Mouse (Mus musculus): ENCODE measurements around the gene Slc7a15. TPM values are rescaled to one million over a fixed set of nuclear protein-coding genes. Genes with fewer than 3 reads are reported as not detected.
A peak's percentile ranks its signal among the peaks of the same experiment; 100 is the strongest.
"Not testable (repeated sequence)": the region's sequence is repeated elsewhere in the genome, so short reads cannot be mapped to it uniquely, and the experiment has no call there.

The Slc7a15 gene
- polyA plus RNA-seq, 1 experiment from 2014 or later, result not detected

DNA sequence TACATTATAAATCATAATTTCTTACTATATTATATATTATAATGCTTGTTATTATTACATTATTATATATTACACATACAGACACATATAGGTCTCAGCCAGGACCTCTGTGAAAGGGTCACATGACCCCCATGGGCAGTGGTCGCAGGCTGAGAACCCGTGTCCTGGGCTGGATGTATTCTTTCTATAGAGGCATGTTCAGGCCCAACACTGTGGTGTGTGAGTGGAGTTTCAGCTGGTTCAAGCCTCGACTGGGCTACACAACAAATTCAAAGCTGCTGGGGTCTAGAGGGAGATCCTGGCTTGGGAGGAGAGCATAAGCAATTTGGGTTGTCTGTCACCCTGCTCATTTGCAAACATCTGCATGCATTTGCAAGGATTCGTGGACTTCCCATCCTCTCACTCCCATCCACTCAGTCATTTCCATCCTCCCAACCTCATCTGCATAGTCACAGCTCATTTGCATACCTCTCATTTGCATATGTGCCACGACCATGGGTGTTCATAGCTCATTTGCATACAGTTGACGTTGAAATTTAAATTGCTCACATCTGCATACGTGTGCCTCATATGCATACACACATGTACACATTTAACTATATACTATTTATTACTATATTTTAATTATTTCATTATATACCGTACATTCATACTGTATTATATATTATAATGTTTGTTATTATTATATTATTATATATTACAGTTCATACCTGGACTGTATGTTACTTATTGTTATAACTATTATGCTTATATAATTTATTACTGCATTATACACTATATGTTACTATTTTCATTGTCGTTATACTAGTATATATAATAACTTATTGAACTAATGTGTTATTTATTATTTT, 21.2 kb upstream of the Slc7a15 start:
- H3K4me3 ChIP-seq, result no peak overlapping the region
- H3K9me3 ChIP-seq (replicated peaks), result no peaks in the 10 kb centered on the region
- H3K36me3 ChIP-seq, result peaks cover 5% of the 10 kb centered on the region
- H3K27me3 ChIP-seq (ENCODE audit: low read depth, poor library complexity, severe bottlenecking), result no peaks in the 10 kb centered on the region
- WGBS, result 94% methylated on average over 9 of the region's 9 CpGs
- H3K4me1 ChIP-seq, result no peaks in the 10 kb centered on the region
- DNase-seq (ENCODE audit: low spot score), result peak; percentile 33
- H3K27ac ChIP-seq, result no peak overlapping the region

DNA sequence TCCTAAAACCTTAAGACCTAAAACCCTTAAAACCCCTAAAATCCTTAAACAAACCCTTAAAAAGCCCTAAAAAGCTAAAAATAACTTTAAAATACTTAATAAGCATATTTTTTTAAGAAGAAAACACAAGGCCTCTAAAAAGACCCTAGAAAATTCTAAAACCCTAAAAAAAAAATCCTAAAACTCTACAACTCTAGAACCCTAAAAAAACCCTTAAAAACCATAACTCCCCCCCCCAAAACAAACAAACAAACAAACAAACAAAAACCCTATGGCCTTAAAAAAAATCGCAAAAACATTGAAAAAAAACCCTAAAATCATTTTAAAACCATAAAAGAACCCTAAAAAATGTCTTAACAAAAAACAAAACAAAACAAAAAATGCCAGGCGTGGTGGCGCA, 19.4 kb upstream of the Slc7a15 start:
- no peak for DNase-seq (ENCODE audit: low spot score)
- no peaks in the 10 kb centered on the region for H3K4me1 ChIP-seq
- no peak overlapping the region for H3K4me3 ChIP-seq
- H3K9me3 ChIP-seq (replicated peaks), result no peaks in the 10 kb centered on the region
- H3K27me3 ChIP-seq (ENCODE audit: low read depth, poor library complexity, severe bottlenecking), result no peaks in the 10 kb centered on the region
- WGBS, result 89% methylated on average over 3 of the region's 3 CpGs
- H3K27ac ChIP-seq, result no peak overlapping the region
- H3K36me3 ChIP-seq, result peaks cover 5% of the 10 kb centered on the region

DNA sequence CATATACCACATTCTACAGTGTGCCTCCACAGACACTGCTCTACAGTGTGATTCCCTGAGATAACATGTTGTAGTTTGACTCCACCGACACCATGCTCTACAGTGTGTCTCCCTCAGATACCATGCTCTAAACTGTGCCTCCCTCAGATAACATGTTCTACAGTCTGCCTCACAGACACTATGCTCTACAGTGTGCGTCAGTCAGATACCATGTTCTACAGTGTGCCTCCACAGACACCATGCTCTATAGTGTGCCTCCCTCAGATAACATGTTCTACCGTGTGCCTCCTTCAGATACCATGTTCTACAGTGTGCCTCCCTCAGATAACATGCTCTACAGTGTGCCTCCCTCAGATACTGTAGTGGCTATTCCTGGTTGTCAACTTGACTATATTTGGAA, 10.2 kb upstream of the Slc7a15 start:
- WGBS, result 89% methylated on average over 3 of the region's 3 CpGs

DNA sequence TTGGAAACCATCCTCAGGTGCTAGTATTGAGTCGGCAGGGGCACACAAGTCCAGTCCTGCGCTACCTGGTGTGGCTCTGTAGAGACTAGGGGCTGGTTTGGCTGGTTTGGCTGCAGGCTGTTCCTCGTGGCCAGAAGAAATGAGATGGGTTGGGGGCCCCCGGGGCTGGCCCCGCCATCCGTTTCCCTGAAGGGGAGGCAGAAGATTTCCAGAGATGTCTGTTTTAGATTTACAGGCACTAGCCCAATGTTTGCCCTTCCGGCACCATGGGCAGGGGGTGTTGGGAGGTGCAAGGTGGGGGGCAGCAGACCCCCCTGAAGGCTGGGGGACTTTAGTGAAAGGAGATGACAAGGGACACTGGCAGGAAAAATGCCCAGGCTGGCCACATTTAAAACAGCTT, 3.3 kb downstream of the Slc7a15 start:
- 92% methylated on average over 7 of the region's 7 CpGs for WGBS
- 0 out of 2 replicates have a peak, but pooled peaks cover 6% of the 10 kb centered on the region for H3K9me3 ChIP-seq (replicated peaks)
- DNase-seq (ENCODE audit: low spot score), result no peak
- H3K4me1 ChIP-seq, result no peaks in the 10 kb centered on the region
- H3K27me3 ChIP-seq (ENCODE audit: low read depth, poor library complexity, severe bottlenecking), result no peaks in the 10 kb centered on the region
- no peaks in the 10 kb centered on the region for H3K36me3 ChIP-seq
- no peak overlapping the region for H3K27ac ChIP-seq
- H3K4me3 ChIP-seq, result no peak overlapping the region

More for the DNA sequence above, 10.2 kb upstream of the Slc7a15 start:
- Histone ChIP-seq H3K4me3 (no peak overlapping the region), H3K9me3 (replicated peaks) (no peaks in the 10 kb centered on the region), H3K27me3 (ENCODE audit: low read depth, poor library complexity, severe bottlenecking) (no peaks in the 10 kb centered on the region), H3K36me3 (no peaks in the 10 kb centered on the region), H3K27ac (no peak overlapping the region), H3K4me1 (no peaks in the 10 kb centered on the region)
- DNase-seq (ENCODE audit: low spot score), result peak; percentile 12

DNA sequence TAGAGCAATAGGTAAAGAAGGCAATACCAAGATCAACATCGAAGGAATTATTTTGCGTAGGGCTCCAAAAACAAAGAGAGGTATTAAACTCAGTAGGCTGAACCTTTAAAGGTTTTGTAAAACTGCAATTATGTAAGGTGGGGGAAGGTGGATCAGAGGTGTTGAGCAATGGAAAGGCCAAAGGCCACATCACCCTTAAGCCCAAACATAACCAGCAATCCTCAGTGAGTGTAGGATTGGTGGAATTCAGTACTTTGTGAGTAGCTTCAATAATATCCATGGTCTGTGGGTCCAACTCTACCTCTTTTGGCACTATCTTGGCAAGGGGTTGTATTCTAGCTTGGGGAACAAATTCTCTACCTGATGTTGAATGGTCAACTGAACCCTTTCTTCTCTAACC, 7.5 kb downstream of the Slc7a15 start:
- H3K4me1 ChIP-seq; H3K9me3 ChIP-seq (replicated peaks); H3K27ac ChIP-seq; DNase-seq (ENCODE audit: low spot score); H3K36me3 ChIP-seq; H3K27me3 ChIP-seq (ENCODE audit: low read depth, poor library complexity, severe bottlenecking); H3K4me3 ChIP-seq: not testable (repeated sequence)
- WGBS, result 98% methylated on average over 2 of the region's 2 CpGs

DNA sequence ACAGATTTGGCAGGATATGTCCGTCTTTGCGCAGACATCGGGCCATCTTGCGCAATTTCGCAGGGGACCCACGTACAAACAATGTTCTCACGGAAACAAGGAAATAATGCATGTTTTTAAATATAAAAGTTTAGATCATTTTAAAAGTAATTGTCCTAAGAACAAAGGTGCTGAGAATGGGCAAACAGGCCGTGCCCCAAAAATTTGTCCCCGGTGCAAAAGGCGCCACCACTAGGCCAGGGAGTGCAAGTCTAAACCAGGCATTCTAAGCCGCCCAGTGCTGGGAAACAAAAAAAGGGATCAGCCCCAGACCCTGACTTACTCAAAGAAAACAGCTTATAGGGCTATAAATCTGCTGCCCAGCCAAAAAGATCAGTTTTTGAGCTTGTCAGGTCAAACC, 25.5 kb downstream of the Slc7a15 start:
- Histone ChIP-seq H3K4me1 (peaks cover 6% of the 10 kb centered on the region), H3K27me3 (ENCODE audit: low read depth, poor library complexity, severe bottlenecking) (no peaks in the 10 kb centered on the region), H3K36me3 (no peaks in the 10 kb centered on the region), H3K27ac (no peak overlapping the region), H3K4me3 (no peak overlapping the region), H3K9me3 (replicated peaks) (no peaks in the 10 kb centered on the region)
- WGBS, result 82% methylated on average over 11 of the region's 11 CpGs
- no peak for DNase-seq (ENCODE audit: low spot score)

DNA sequence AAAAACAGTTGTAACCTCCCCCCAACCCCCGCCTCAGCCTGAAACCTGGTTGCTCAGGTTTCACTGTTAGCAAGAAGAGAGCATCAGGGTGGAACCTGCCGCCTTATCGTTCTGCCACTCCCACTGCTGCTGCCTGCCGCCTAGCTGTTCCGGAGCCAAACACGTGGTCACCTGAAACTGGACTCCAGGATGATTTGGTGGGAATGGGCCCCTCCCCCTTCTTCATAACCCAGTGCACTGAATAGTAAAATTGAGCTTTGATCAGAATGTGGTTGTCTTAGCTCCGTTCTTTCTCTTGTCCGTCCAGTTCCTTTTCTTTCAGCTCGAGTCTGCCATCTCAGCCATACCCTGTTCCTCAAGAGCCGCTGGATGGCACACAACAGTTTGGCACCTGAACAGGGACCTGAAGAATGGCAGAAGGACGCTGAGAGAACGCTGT, 26.9 kb downstream of the Slc7a15 start:
- H3K27me3 ChIP-seq (ENCODE audit: low read depth, poor library complexity, severe bottlenecking); DNase-seq (ENCODE audit: low spot score); H3K4me1 ChIP-seq; H3K36me3 ChIP-seq; H3K9me3 ChIP-seq (replicated peaks); H3K27ac ChIP-seq: not testable (repeated sequence)
- WGBS, result 39% methylated on average over 12 of the region's 12 CpGs
- 0 out of 2 replicates have a peak overlapping the region, but pooled peaks have one; percentile 10 for H3K4me3 ChIP-seq

DNA sequence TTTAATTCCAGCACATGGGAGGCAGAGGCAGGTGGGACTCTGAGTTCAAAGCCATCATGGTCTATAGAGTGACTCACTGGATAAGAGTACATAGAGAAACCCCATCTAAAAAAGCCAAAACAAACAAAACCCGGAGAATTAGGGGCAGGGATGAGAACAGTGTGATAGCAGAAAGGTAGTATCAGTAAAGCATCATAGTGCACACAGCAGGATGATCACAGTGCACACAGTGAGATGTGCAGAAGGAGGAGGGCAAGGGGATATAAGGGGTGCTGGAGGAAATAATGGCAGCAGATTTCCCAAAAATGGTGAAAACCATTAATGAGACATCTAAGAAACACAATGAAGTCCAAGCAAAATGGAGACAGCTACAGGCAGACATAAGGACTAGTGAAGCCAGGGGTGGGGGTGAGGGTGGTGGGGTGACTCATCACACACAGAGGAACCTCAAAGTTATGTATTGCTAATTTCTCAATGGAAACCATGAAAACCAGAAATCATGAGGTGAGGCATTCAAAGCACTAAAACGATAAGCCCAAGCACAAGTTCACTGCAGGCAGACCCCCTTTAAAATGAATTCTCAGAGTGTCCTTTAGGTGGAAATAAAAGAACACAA, 27.5 kb downstream of the Slc7a15 start:
- H3K4me1 ChIP-seq; H3K27ac ChIP-seq; DNase-seq (ENCODE audit: low spot score); H3K27me3 ChIP-seq (ENCODE audit: low read depth, poor library complexity, severe bottlenecking); H3K4me3 ChIP-seq; H3K9me3 ChIP-seq (replicated peaks); H3K36me3 ChIP-seq: not testable (repeated sequence)
- 82% methylated on average over 2 of the region's 2 CpGs for WGBS

DNA sequence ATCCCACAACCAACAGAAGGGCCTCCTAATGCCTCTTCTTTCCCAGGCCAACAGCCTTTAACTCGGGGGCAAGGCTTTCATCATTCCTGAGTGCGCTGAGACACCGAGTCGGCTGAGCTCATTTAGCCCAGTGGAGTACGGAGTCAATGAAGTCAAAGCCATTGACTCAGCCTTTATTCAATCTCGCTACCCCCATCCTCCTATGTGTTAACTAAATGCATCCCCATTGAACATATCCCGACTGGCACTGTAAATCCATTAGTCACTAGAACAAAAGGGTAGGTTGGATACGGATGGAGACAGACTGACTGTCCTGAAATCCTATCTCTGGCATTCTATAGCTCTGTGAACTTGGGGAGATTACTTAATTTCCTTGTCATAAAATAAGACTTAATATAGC, 36.7 kb downstream of the Slc7a15 start:
- H3K4me3 ChIP-seq; DNase-seq (ENCODE audit: low spot score); H3K27ac ChIP-seq; H3K9me3 ChIP-seq (replicated peaks); H3K4me1 ChIP-seq; H3K27me3 ChIP-seq (ENCODE audit: low read depth, poor library complexity, severe bottlenecking); H3K36me3 ChIP-seq: not testable (repeated sequence)
- 94% methylated on average over 8 of the region's 8 CpGs for WGBS

DNA sequence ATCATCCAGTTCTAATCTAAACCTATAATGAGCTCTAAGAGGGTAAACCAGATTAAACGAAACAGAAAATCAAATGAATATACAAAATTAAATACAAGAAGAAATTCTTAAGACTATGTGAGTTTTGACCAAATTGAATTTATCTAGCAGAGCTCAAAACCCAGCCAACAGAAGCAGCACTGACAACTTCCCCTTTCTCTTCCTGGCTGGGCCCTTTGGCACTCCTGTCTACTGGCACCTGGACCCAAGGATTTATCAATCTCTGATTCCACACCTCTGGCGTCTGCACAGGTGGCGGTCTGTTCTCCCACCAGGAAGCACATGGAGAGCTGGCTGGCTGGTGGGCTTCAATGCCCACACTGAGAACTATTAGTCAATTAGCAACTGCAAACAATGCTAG, 39.0 kb downstream of the Slc7a15 start:
- not testable (repeated sequence) for H3K9me3 ChIP-seq (replicated peaks); H3K4me3 ChIP-seq; H3K4me1 ChIP-seq; H3K27ac ChIP-seq; H3K36me3 ChIP-seq; DNase-seq (ENCODE audit: low spot score); H3K27me3 ChIP-seq (ENCODE audit: low read depth, poor library complexity, severe bottlenecking)
- WGBS, result 90% methylated on average over 3 of the region's 3 CpGs

DNA sequence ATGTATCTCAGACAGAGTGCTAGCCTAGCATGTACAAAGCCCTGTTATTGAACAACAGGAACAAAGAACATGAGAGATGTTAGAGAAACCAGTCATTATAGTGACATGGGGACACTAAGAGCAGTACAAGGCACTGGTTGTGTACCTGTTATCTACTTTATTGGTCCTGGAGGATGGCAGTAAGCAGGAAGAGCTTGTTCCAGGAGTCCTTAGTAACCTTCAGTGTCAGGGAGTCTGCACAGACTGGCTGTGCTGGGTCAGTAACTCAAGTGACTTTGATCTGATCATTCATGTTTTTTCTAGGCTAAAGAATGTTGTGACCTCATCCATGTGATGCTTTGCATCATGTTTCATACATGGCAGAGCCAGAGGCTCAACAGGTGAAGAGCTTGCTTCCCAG, 42.7 kb downstream of the Slc7a15 start:
- Histone ChIP-seq H3K9me3 (replicated peaks) (no peaks in the 10 kb centered on the region), H3K36me3 (no peaks in the 10 kb centered on the region), H3K4me3 (no peak overlapping the region), H3K4me1 (no peaks in the 10 kb centered on the region), H3K27me3 (ENCODE audit: low read depth, poor library complexity, severe bottlenecking) (no peaks in the 10 kb centered on the region), H3K27ac (no peak overlapping the region)
- no peak for DNase-seq (ENCODE audit: low spot score)

DNA sequence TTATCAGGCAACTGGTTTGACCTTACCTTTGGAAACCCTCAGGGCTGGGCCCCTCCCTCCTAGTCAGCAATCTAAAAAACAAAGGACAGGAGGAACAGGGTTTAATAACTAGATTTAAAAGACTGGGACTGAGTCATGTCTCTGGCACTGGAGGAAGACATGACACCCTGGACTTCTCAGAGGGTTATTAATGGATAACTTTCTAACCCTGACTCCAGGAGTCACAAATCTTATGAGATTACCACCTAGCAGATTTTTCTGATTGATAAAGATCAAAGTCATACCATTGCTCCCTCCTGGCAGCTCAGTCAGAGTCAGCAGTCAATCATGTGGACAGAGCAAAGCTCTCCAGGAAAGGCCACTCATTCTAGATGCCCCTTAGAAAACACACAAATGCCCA, 43.4 kb downstream of the Slc7a15 start:
- no peaks in the 10 kb centered on the region for H3K27me3 ChIP-seq (ENCODE audit: low read depth, poor library complexity, severe bottlenecking)
- no peaks in the 10 kb centered on the region for H3K9me3 ChIP-seq (replicated peaks)
- no peak for DNase-seq (ENCODE audit: low spot score)
- no peak overlapping the region for H3K4me3 ChIP-seq
- H3K27ac ChIP-seq, result no peak overlapping the region
- no peaks in the 10 kb centered on the region for H3K36me3 ChIP-seq
- H3K4me1 ChIP-seq, result no peaks in the 10 kb centered on the region

DNA sequence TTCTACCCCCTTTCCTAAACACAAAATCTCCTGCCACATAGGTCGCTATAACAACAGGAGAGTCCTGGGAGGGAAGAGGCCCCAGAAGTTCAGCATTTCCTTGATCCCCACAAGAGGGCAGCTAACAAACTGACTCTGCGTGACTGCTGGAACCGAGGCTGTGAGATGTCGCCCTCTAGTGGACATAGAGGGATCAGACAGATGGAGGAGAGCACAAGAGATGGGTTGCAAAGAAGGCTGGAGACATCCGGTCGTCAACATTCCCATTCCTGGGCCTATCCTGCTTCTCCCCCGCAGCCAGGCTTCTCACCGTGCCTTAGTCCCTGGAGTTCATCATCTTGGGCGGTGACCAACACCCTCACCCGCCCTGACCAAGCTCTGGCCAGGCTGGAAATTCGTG, 51.5 kb downstream of the Slc7a15 start:
- WGBS, result 21% methylated on average over 11 of the region's 11 CpGs
- Histone ChIP-seq H3K36me3 (no peaks in the 10 kb centered on the region), H3K9me3 (replicated peaks) (no peaks in the 10 kb centered on the region), H3K4me3 (no peak overlapping the region), H3K27ac (no peak overlapping the region), H3K27me3 (ENCODE audit: low read depth, poor library complexity, severe bottlenecking) (no peaks in the 10 kb centered on the region), H3K4me1 (no peaks in the 10 kb centered on the region)
- DNase-seq (ENCODE audit: low spot score), result peak; percentile 82
